Mouse (Mus musculus) naive thymus-derived CD4-positive, alpha-beta T cell, adult 2 months (primary cell): ENCODE measurements around the gene Itga11.
"Not testable (repeated sequence)": the region's sequence is repeated elsewhere in the genome, so short reads cannot be mapped to it uniquely, and the experiment has no call there.

ENCODE experiments used
- DNase-seq: peaks from one replicate; pipeline ENCODE4 v3.0.0-alpha.2; 2011; ENCODE audit warnings: low read depth

Gene Itga11

DNA sequence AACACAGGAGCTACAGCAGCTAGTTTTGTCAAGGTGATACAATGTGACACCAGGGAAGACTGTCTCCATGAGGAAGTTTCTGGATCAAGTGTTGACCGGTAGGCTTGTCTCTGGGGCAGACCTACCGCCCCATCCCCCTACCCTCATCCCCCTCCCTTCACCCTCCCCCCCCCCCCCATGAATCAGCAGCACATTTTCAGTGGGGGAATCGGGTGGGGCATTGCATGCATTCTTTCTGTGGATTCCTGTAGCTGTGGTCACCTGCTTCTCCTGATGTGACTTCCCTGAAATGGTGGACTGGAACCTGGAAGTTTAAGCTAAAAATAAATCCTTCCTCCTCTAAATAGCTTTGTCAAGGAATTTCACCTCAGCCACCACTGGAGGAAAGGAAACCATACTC, 141.9 kb downstream of the Itga11 start:
- no peak for DNase-seq

DNA sequence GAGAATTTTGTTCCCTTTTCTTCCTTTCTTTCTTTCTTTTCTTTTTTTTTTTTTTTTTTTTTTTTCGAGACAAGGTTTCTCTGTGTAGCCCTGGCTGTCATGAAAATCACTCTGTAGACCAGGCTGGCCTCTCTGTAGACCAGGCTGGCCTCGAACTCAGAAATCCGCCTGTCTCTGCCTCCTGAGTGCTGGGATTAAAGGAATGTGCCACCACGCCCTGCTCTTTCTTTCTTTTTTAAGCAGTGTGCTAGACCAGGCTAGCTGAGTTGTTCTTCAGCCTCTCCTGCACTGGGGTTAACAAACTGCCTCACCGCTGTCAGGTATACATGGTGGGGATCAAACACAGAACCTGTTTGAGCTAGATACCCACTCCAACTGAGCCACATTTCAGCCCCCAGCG, 142.3 kb downstream of the Itga11 start:
- not testable (repeated sequence) for DNase-seq

DNA sequence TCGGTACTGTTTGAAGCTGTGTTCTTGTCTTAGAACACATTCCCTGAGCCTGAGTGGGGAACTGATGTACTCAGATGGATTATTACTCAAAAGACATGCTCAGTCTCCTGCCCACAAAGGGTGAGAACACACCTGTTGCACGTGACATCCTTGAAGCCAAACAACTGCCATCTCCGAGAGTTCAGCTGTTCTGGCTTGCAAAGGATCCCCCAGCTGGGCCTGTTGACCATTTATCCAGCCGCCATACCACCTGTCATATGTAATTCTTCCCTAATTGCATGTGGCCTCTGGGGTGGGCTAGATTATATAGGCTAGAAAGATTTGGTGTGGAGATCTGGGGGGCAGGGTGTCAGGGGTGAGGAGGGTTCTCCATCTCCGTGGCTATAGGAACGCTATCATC, 143.2 kb downstream of the Itga11 start:
- no peak for DNase-seq

DNA sequence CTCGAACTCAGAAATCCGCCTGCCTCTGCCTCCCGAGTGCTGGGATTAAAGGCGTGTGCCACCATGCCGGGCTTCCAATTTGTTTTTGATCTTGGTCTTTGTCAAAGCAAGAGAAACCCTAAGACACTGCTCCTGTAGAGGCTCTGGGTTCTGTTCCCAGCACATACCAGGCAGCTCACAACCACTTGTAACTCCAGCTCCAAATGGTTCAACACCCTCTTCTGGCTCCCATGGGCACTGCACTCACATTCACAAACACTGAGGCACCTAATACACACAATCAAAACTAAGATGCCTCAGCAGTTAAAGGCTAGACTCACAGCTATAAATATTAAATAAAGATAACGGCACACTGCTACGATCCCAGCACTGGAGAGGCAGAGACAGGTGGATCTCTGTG, 144.2 kb downstream of the Itga11 start:
- DNase-seq: no peak

DNA sequence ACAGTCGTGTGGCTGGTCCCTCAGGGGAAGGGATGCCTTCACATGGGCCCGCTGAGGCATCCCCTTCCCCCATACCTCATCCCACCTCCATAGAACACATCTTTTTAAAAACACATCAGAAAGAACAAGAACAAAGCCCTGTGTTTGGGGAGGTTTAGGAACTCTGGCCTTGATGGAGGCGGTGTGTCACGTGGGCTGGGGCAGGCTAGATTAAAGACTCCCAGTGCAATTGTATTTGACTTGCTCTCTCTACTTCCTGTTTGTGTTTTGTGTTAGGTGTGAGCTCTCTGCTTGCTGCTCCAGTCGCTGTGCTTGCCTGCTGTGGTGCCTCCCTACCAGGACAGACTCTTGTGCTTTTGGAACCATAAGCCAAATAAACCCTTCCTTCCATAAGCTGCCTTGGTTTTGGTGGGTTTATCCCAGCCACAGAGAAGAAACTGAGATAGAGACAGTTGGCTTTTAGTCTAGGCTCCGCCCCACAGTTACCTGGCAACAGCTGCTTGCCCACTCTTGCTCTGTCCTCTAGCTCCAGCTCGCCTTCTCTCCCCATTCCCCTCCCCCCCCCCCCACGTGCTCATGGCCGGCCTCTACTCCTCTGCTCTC, 148.3 kb downstream of the Itga11 start:
- DNase-seq: peak; percentile 54

DNA sequence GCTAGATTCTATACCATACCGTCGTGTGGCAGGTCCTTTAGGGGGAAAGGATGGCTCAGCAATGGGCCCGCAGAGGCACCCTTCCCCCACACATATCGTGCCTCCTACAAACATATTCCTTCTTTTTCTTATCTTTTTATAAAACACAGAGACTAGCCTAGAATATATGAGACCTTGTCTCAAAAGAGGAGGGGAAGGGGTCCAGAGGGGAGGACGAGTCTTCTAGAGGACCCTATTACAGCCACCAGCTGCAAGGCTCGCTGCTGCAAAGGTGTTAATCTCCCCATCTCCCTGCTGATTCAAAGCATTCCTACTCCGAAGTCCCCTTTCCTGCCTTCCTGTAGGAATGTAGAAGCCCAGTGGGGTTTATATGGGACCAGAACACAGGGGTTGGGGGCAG, 148.8 kb downstream of the Itga11 start:
- DNase-seq: no peak

DNA sequence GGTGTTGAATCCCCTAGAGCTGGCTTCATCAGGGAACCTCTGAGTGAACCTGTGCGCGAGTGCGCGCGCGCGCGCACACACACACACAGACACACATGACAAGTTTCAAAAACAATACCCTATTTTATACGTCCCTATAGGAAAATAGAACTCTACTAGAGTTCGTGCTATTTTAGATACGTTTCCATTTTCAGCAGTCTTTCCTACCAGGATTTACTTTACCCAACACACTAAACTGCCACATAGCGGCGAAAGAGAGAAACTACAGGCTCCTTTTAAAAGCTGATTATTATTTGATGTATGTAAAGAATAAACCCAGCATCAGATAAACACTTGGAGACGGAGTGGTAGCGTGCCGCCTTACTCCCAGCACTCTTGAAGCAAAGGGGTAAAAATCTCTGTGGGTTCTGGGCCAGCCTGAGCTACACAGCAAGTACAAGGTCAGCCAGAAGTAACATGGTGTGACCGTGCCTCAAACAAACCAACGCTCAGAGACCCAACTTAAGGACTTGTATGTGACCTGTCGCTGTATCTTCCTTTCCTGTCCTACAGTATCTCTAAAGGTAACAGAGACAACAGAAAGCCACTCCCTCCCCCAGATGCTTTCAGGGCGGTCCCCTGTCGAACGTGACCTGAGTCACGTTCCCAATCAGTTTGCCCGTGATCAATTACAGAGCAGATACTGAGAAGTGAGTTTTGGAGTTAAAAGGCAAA, 150.5 kb downstream of the Itga11 start:
- DNase-seq: peak; percentile 65

DNA sequence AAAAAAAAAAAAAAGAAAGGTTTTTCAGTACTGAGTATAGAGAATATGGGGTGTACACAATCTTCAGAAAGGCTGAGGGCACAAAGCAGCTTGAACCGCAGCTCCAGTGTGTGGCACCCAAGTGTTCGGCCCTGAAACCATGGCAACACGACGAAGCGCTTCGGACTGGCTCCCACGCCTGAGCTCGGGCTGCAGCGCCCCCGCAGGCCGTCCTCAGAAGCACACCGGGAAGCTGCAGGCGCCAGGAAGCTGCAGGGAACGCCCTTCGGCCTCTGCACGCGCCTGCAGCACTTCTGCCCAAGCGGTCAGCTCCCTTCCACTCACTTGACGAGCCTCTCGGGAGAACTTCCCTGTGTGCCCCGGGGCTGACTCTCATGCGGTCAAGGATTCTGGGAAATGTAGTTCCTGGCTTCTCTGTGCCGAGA, 151.0 kb downstream of the Itga11 start:
- peak; percentile 94 for DNase-seq

DNA sequence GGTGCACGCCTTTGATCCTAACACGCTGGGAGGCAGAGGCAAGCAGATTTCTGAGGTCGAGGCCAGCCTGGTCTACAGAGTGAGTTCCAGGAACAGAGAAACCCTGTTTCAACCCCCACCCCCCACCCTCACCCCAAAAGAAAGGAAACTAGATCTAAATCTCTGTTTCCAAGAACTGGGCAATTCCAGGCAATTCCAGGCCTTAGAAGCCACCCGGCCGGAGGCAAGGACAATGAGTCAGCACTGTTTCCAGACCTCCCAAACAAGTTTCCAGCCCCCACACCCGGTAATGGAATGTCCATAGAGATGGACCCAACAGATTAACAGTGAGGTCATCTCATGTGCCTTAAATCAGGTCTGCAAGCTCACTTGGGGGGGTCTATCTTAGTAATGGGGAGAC, 152.3 kb downstream of the Itga11 start:
- no peak for DNase-seq
